Mouse (Mus musculus) heart, adult 9 months (tissue): ENCODE measurements around the gene Ess2.
"Not testable (repeated sequence)": the region's sequence is repeated elsewhere in the genome, so short reads cannot be mapped to it uniquely, and the experiment has no call there.

Experiments
- DNase-seq, 2 experiments: peaks; one replicate each; pipeline ENCODE4 v3.0.0; 2022; ENCODE audit warnings: low spot score in 2 of 2

Gene Ess2

GRCm38 (mm10) chr16:17911052-17911595 is at the start of gene Ess2:
Gene Ess2 (minus strand): TSS chr16:17911348.
- peak; percentile 93 to 96 for DNase-seq

GRCm38 (mm10) chr16:17956052-17956638 is 45.0 kb upstream of the Ess2 start:
- not testable (repeated sequence) for DNase-seq

GRCm38 (mm10) chr16:17951618-17952017 is 40.5 kb upstream of the Ess2 start:
- no peak for DNase-seq

GRCm38 (mm10) chr16:17950068-17950467 is 38.9 kb upstream of the Ess2 start:
- DNase-seq: no peak

GRCm38 (mm10) chr16:17949421-17949877 is 38.3 kb upstream of the Ess2 start:
- DNase-seq: no peak

GRCm38 (mm10) chr16:17945081-17945831 is 34.1 kb upstream of the Ess2 start:
- no peak for DNase-seq

- DNase-seq: no peak
These were observed 32.3 kb upstream of the Ess2 start for GRCm38 (mm10) chr16:17943466-17943865.

GRCm38 (mm10) chr16:17939255-17939751 is 28.2 kb upstream of the Ess2 start:
- DNase-seq: no peak

GRCm38 (mm10) chr16:17938821-17939220 is 27.7 kb upstream of the Ess2 start:
- no peak for DNase-seq

GRCm38 (mm10) chr16:17938187-17938586 is 27.0 kb upstream of the Ess2 start:
- DNase-seq: no peak

GRCm38 (mm10) chr16:17936776-17937175 is 25.6 kb upstream of the Ess2 start:
- DNase-seq: no peak

GRCm38 (mm10) chr16:17934445-17934910 is 23.3 kb upstream of the Ess2 start:
- DNase-seq: no peak

- DNase-seq: no peak
These were observed 22.7 kb upstream of the Ess2 start for GRCm38 (mm10) chr16:17933594-17934444.

GRCm38 (mm10) chr16:17931906-17932460 is 20.8 kb upstream of the Ess2 start:
- no peak for DNase-seq

- no peak for DNase-seq
These were observed 18.5 kb upstream of the Ess2 start for GRCm38 (mm10) chr16:17929631-17930030.

GRCm38 (mm10) chr16:17929211-17929610 is 18.1 kb upstream of the Ess2 start:
- DNase-seq: no peak

GRCm38 (mm10) chr16:17928627-17929104 is 17.5 kb upstream of the Ess2 start:
- DNase-seq: peak; percentile 66 to 74

- peak; percentile 65 for DNase-seq
These were observed 17.0 kb upstream of the Ess2 start, which contains the start of gene Slc25a1 for GRCm38 (mm10) chr16:17928087-17928580. Gene Slc25a1 (minus strand): TSS chr16:17928219.

GRCm38 (mm10) chr16:17927351-17928082 is 16.4 kb upstream of the Ess2 start:
- peak in 1 of 2 experiments; percentile 24 for DNase-seq

- no peak for DNase-seq
These were observed 11.0 kb upstream of the Ess2 start for GRCm38 (mm10) chr16:17922163-17922538.
